Mouse (Mus musculus): Measurements from ENCODE around the gene Olfr463.

GRCm38 (mm10) chr11:87852690-87853596, 44.2 kb downstream of the Olfr463 start, which contains the start of gene Mks1:
- TF ChIP-seq EP300 (IDR thresholded peaks at IDR 0.05; ENCODE audit: low read depth), result no peak
- TF ChIP-seq CTCF (IDR thresholded peaks at IDR 0.05; ENCODE audit: low read depth), result no peak

All from liver, postnatal 0 days (tissue).